Mouse (Mus musculus) heart, embryonic 16.5 days (tissue): ENCODE measurements around the gene Vmn1r45. TPM values are rescaled to one million over a fixed set of nuclear protein-coding genes. Genes with fewer than 3 reads are reported as not detected.
"Not testable (repeated sequence)": the region's sequence is repeated elsewhere in the genome, so short reads cannot be mapped to it uniquely, and the experiment has no call there.

Experiments
- ATAC-seq: fragments of 200-750 bp; cut with Nextera tagmentation; replicated peaks from 2 replicates; pipeline ENCODE4 v1.8.0; 2017; ENCODE audit warnings: moderate number of reproducible peaks; ENCODE audit not compliant: insufficient read depth, low FRiP score; ENCODE audit errors: extremely low read depth
- H3K27ac ChIP-seq: fragments of 300-500 bp; sonication (generic); 2 replicates; pipeline ENCODE4 v1.5.1; 2014; ENCODE audit warnings: mild to moderate bottlenecking, low read length, control low read depth, moderate library complexity
- H3K27me3 ChIP-seq: fragments of 300-500 bp; sonication (generic); 2 replicates; pipeline ENCODE4 v1.6.1; 2014; ENCODE audit warnings: low read length, mixed read lengths; ENCODE audit not compliant: control insufficient read depth, insufficient read depth
- H3K36me3 ChIP-seq: fragments of 300-500 bp; sonication (generic); 2 replicates; pipeline ENCODE4 v1.6.1; 2014; ENCODE audit not compliant: control insufficient read depth, insufficient read depth
- H3K4me1 ChIP-seq: fragments of 300-500 bp; sonication (generic); 2 replicates; pipeline ENCODE4 v1.6.1; 2014; ENCODE audit warnings: low read length, mixed read lengths; ENCODE audit not compliant: control insufficient read depth, insufficient read depth
- H3K4me2 ChIP-seq: fragments of 300-500 bp; sonication (generic); 2 replicates; pipeline ENCODE4 v1.6.1; 2014; ENCODE audit warnings: low read depth, mild to moderate bottlenecking, control low read depth, low read length
- H3K4me3 ChIP-seq: fragments of 300-500 bp; sonication (generic); 2 replicates; pipeline ENCODE4 v1.5.1; 2014; ENCODE audit warnings: mild to moderate bottlenecking, control low read depth, low read length
- H3K9ac ChIP-seq: fragments of 300-500 bp; sonication (generic); 2 replicates; pipeline ENCODE4 v1.6.1; 2014; ENCODE audit warnings: low read length, control low read depth
- H3K9me3 ChIP-seq: fragments of 300-500 bp; sonication (generic); replicated peaks from 2 replicates; pipeline ENCODE4 v1.6.1; 2016; ENCODE audit warnings: low read length; ENCODE audit not compliant: control insufficient read depth
- WGBS: fragments of 180-500 bp; shearing (Covaris S2); extraction: QIAGEN DNeasy Blood & Tissue Kit; methylation state at CpG from one replicate; pipeline ENCODE4 v1.1.7; 2014; 5-methylcytosine and 5-hydroxymethylcytosine counted together
- polyA plus RNA-seq: library from polyadenylated mRNA; unstranded; fragments of >200 nt; fragmentation: Nextera tagmentation; extraction: Ambion mirVana; gene quantifications from 2 replicates; pipeline ENCODE4 v1.2.1, GENCODE M21; 2015

The Vmn1r45 gene
- polyA plus RNA-seq = not detected in 2 replicates

DNA sequence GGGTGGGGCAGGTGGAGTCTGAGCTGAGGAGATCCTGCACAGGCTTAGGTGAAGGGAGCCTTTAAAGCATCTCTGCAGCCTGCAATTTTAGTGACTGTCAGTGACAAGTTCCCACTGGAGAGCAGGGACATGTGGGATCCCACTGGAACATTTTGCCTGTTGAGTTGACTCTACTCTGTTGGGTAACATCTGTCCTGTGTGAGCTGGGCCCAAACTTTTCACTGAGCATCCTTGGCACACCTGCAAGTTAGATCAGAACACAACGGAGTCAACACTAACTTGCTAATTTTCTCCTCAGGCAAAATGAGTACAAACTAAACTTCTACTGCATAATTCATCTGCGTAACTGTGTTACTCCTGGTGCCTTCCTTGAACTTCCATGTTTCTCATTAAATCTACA, at the start of gene Vmn1r45:
TSS of gene Vmn1r45 (minus strand) at position 101 of the 400 bp plus-strand sequence.
- H3K4me3 ChIP-seq, H3K4me1 ChIP-seq, H3K36me3 ChIP-seq, H3K27me3 ChIP-seq, H3K4me2 ChIP-seq, H3K27ac ChIP-seq, H3K9ac ChIP-seq, H3K9me3 ChIP-seq, ATAC-seq: not testable (repeated sequence)
- 75% methylated on average over 2 of the region's 2 CpGs for WGBS

DNA sequence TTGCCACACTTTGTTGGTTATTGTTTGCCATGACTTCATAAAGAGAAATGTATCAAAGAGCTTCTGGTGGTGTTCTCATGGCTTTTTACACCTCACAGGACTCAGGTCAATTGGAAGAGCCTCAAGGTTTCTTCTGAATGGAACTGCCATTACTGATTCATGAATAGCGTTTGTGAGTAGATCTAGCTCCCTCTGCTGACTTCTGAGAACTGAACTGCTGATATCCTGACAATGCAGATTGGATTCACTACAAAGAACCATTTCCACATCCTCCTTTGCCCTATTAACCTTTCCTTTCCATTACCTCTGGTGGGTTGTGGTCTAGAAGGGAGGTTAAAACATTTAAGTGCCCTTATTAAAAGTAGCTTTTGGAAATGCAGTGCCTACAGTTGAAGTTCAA, 45.6 kb upstream of the Vmn1r45 start:
- H3K36me3 ChIP-seq = no peaks in the 10 kb centered on the region
- peaks cover 4% of the 10 kb centered on the region; the same call in 1 of the 2 replicates for H3K9me3 ChIP-seq
- WGBS = 21% methylated on average over 1 of the region's 1 CpGs
- no peaks in the 10 kb centered on the region for H3K27me3 ChIP-seq
- no peak overlapping the region for H3K9ac ChIP-seq
- no peak overlapping the region for H3K27ac ChIP-seq
- no peak overlapping the region for H3K4me3 ChIP-seq
- no peaks in the 10 kb centered on the region for H3K4me1 ChIP-seq
- ATAC-seq = no peak
- H3K4me2 ChIP-seq = no peak overlapping the region

DNA sequence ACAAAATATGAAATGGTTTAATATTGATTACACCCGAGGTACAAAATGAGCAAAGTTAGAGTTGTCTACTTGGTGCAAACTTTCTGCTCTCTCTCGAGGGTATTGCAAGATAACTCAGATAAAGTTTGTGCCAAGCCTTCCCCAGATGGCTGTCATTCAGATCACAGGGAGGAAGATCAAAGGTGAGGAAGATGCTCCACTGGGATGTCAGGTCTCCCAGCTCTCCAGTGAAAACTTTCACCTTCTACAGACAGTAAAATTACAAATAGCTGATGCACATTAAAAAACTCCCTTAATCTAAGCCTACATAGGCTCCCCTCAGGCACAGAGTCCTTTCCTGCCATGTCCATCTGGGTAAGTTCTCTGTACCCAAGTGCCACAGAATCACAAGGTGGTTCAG, 28.6 kb upstream of the Vmn1r45 start, which contains the start of gene Vmn1r46:
TSS of gene Vmn1r46 (plus strand) at position 301 of the 400 bp plus-strand sequence.
- Histone ChIP-seq H3K4me3 (no peak within 1 kb of the TSS), H3K9ac (no peak within 1 kb of the TSS), H3K4me2 (no peak within 1 kb of the TSS), H3K27me3 (no peaks in the 10 kb centered on the region), H3K9me3 (peaks cover 9% of the 10 kb centered on the region), H3K36me3 (no peaks in the 10 kb centered on the region), H3K4me1 (no peaks in the 10 kb centered on the region), H3K27ac (no peak within 1 kb of the TSS)
- WGBS = 33% methylated on average over 2 of the region's 2 CpGs
- no peak for ATAC-seq

DNA sequence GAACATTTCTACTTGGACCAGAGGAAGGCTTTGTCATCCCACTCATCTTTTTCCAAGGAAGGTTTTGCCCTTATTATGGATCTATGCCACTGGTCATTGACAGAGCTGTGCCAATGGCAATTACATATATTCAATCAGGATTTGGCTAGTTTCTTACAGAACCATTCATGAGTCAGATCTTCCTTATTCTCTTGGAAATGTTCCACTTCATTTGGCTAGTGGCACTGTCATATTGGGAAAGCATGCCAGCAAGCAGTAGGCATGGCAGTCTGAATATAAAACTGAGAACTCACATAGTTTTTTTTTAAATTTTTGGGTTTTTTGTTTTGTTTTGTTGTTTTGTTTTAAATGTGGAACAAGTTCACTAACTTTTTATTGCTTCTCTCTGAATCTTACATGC, 25.9 kb upstream of the Vmn1r45 start:
- H3K27me3 ChIP-seq = no peaks in the 10 kb centered on the region
- no peak overlapping the region for H3K4me3 ChIP-seq
- no peak overlapping the region for H3K4me2 ChIP-seq
- no peak overlapping the region for H3K9ac ChIP-seq
- peaks cover 9% of the 10 kb centered on the region for H3K9me3 ChIP-seq
- H3K36me3 ChIP-seq = no peaks in the 10 kb centered on the region
- H3K4me1 ChIP-seq = no peaks in the 10 kb centered on the region
- no peak for ATAC-seq
- no peak overlapping the region for H3K27ac ChIP-seq

DNA sequence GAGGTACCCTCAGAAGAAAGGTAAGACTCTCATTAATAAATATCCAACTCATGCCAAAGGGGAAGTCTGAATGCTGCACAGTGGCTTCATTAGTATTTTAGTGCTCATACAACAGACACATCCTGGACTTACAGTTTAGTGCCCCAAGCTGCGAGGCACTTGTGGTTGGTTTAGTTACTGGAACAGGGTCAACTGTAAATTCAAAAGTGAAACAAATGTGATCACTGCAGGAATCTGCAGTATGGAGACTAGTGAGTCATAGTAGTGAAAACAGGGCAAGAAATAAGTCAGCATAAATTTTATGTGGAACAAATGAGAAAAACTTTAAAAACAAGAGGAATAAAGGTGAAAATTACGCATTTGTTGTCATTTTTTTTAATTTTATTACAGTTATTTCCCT, 13.2 kb upstream of the Vmn1r45 start:
- 0 out of 2 replicates have a peak, but pooled peaks cover 4% of the 10 kb centered on the region for H3K9me3 ChIP-seq
- no peak overlapping the region for H3K27ac ChIP-seq
- no peak for ATAC-seq
- H3K4me3 ChIP-seq = no peak overlapping the region
- no peaks in the 10 kb centered on the region for H3K27me3 ChIP-seq
- 66% methylated on average over 2 of the region's 2 CpGs for WGBS
- H3K9ac ChIP-seq = no peak overlapping the region
- no peak overlapping the region for H3K4me2 ChIP-seq
- no peaks in the 10 kb centered on the region for H3K4me1 ChIP-seq
- no peaks in the 10 kb centered on the region for H3K36me3 ChIP-seq

DNA sequence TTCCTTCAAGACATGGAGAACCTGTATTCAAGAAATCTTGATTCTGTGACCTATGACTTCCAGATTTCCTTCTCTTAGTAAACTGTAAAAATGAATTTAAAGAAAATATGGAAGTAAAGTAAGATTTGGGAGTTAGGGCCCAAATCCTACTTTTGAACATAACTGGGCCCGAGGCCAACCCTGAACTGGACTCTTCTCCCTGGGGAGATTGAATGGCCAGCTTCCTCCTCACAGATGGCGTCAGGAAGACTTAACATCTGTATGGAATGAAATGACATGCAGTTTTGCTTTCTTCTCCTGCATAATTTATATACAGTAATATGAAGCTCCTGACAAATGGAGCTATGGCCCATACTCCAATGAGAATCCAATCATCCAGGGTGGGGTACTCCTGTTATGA, 528 bp upstream of the Vmn1r45 start:
- Histone ChIP-seq H3K4me3 (no peak overlapping the region), H3K27ac (no peak overlapping the region), H3K4me1 (no peaks in the 10 kb centered on the region), H3K9ac (no peak overlapping the region), H3K4me2 (no peak overlapping the region), H3K9me3 (no peaks in the 10 kb centered on the region; the same call in 1 of the 2 replicates), H3K27me3 (no peaks in the 10 kb centered on the region), H3K36me3 (no peaks in the 10 kb centered on the region)
- 62% methylated on average over 2 of the region's 2 CpGs for WGBS
- no peak for ATAC-seq

DNA sequence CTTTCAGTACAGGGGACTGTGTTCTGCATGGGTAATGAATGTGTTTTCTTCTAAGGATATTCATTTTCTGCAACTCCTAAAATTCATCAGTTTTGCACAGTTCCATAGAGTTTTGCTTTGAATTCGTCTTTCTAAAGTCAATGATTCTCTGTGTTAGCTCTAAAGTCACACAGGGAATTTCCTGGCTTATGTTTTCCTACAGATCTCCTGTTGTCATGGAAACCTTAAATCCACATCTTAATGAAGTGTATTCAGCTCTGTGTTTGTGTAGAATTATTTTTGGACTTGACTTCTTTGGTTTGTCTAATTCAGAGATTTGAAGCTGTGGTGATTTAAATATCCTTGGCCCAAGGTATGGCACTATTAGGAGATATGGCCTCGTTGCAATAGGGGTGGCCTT, 56.6 kb downstream of the Vmn1r45 start:
- Histone ChIP-seq H3K27me3 (no peaks in the 10 kb centered on the region), H3K27ac (no peak overlapping the region), H3K9me3 (no peaks in the 10 kb centered on the region; the same call in 1 of the 2 replicates), H3K4me2 (no peak overlapping the region), H3K36me3 (no peaks in the 10 kb centered on the region), H3K4me3 (no peak overlapping the region), H3K4me1 (no peaks in the 10 kb centered on the region), H3K9ac (no peak overlapping the region)
- no peak for ATAC-seq
- 44% methylated on average over 2 of the region's 2 CpGs for WGBS

DNA sequence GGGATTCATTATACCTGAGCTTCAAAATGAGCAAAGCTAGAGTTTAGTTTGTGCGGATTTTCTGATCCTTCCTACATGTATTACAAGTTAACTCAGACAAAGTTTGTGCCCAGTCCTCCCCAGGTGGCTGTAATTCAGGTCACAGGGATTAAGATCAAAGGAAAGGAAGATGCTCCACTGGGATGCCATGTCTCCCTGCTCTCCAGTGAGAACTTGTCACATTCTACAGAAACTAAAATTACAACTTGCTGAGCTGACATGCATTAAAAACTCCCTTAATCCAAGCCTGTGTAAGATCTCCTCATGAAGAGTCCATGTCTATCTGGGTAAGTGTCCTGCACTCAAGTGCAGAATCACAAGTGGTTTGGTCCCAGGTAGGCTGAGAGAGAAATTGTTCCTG, 57.0 kb downstream of the Vmn1r45 start, which contains the start of gene Vmn1r44:
TSS of gene Vmn1r44 (plus strand) at position 301 of the 400 bp plus-strand sequence.
- no peaks in the 10 kb centered on the region for H3K36me3 ChIP-seq
- no peak within 1 kb of the TSS for H3K4me2 ChIP-seq
- H3K4me3 ChIP-seq = no peak within 1 kb of the TSS
- H3K27ac ChIP-seq = no peak within 1 kb of the TSS
- H3K9me3 ChIP-seq = no peaks in the 10 kb centered on the region; the same call in 1 of the 2 replicates
- WGBS = 63% methylated on average over 1 of the region's 1 CpGs
- H3K27me3 ChIP-seq = no peaks in the 10 kb centered on the region
- no peaks in the 10 kb centered on the region for H3K4me1 ChIP-seq
- no peak for ATAC-seq
- H3K9ac ChIP-seq = no peak within 1 kb of the TSS
